Mouse (Mus musculus): ENCODE results near the gene Stard5. TPM values are rescaled to one million over a fixed set of nuclear protein-coding genes. Genes with fewer than 3 reads are reported as not detected.

Gene Stard5
- polyA plus RNA-seq, 1 experiment from 2014 or later: 23.3 TPM

DNA sequence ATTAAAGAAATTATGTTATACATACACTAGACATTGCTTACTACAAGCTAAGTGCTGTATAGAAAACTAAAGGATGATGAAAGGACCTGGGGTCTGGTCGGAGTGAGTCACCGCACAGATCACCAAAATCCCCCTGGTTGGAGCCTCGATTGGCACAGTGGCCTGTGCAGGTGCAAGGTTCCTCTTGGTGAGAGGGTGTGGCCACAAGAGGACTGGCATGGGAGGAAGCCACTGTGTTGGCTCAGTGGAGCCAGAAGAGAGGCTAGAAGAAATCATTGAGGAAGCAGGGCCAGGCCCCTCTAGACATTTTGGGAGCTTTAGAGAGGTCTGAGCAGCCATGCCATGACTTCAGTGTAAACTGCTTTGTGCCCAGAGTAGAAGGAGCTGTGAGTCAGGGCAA, 7.3 kb downstream of the Stard5 start:
- Histone ChIP-seq H3K9ac (ENCODE audit: low read depth, low read length) (no peak overlapping the region), H3K4me3 (ENCODE audit: low read depth, low read length) (no peak overlapping the region), H3K9me3 (ENCODE audit: control insufficient read depth, low read length) (no peaks in the 10 kb centered on the region), H3K4me1 (ENCODE audit: control insufficient read depth, insufficient read depth, low read length) (0 out of 2 replicates have a peak, but pooled peaks cover under 1% of the 10 kb centered on the region), H3K36me3 (ENCODE audit: control insufficient read depth, insufficient read depth, low read length) (peaks cover 53% of the 10 kb centered on the region), H3K27ac (replicated peaks; ENCODE audit: low read depth, low read length) (no peak overlapping the region), H3K27me3 (replicated peaks; ENCODE audit: control insufficient read depth, insufficient read depth, low read length) (no peaks in the 10 kb centered on the region), H3K4me2 (ENCODE audit: low read depth, low read length) (no peak overlapping the region)
- no peak for DNase-seq (ENCODE audit: low spot score)
- ATAC-seq (ENCODE audit: low read depth): no peak
- WGBS: 85% methylated on average over 3 of the region's 3 CpGs

DNA sequence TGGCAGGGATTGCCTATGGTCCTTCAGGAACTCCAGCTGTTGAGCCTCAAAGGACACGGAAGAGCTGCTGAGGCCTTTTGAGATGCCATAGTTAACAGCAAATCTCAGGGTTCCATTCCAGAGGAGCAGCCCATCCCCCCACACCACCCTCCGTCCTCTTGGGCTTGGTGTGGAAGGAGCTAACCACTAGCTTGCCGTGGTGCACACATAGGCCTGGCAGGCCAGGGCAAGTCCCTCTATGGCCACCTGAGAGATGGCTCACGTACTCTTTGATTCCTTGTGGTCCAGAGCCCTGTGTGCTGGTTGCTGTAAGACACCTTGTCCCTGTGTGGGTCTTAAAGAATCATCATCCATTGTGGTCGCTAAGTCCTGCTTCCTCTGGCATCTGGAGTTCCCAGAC, 8.8 kb downstream of the Stard5 start:
- ATAC-seq (ENCODE audit: low read depth) (no peak), DNase-seq (ENCODE audit: low spot score) (no peak)
- Histone ChIP-seq H3K36me3 (ENCODE audit: control insufficient read depth, insufficient read depth, low read length) (peaks cover 58% of the 10 kb centered on the region), H3K27ac (replicated peaks; ENCODE audit: low read depth, low read length) (no peak overlapping the region), H3K4me2 (ENCODE audit: low read depth, low read length) (no peak overlapping the region), H3K4me3 (ENCODE audit: low read depth, low read length) (no peak overlapping the region), H3K9ac (ENCODE audit: low read depth, low read length) (no peak overlapping the region), H3K27me3 (replicated peaks; ENCODE audit: control insufficient read depth, insufficient read depth, low read length) (no peaks in the 10 kb centered on the region), H3K4me1 (ENCODE audit: control insufficient read depth, insufficient read depth, low read length) (no peaks in the 10 kb centered on the region), H3K9me3 (ENCODE audit: control insufficient read depth, low read length) (no peaks in the 10 kb centered on the region)
- WGBS: 84% methylated on average over 5 of the region's 5 CpGs

DNA sequence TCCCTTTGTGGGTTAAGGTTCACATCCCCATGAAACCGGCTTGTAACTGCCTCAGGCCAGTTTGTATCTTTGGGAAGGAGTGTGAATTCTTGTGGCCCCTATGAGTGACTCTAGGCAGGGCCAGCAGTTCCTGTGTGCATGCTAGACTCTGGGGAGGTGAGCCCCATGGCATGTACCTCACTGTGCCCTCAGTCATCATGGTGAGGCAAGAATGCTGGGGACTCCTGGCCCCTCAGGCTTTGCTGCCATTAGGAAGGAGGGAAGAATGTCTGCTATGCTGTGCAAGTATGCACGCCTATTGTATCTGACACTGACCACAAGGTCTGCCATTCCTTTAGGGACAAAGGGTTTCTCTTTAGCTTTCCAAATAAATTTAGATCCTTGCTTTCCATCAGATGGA, 9.4 kb downstream of the Stard5 start:
- no peak overlapping the region for H3K9ac ChIP-seq (ENCODE audit: low read depth, low read length)
- ATAC-seq (ENCODE audit: low read depth) (no peak), DNase-seq (ENCODE audit: low spot score) (no peak)
- no peak overlapping the region for H3K27ac ChIP-seq (replicated peaks; ENCODE audit: low read depth, low read length)
- WGBS: 43% methylated on average over 2 of the region's 2 CpGs
- no peaks in the 10 kb centered on the region for H3K9me3 ChIP-seq (ENCODE audit: control insufficient read depth, low read length)
- H3K36me3 ChIP-seq (ENCODE audit: control insufficient read depth, insufficient read depth, low read length): peaks cover 57% of the 10 kb centered on the region
- H3K4me3 ChIP-seq (ENCODE audit: low read depth, low read length): no peak overlapping the region
- no peak overlapping the region for H3K4me2 ChIP-seq (ENCODE audit: low read depth, low read length)
- H3K27me3 ChIP-seq (replicated peaks; ENCODE audit: control insufficient read depth, insufficient read depth, low read length): no peaks in the 10 kb centered on the region
- H3K4me1 ChIP-seq (ENCODE audit: control insufficient read depth, insufficient read depth, low read length): no peaks in the 10 kb centered on the region

- ATAC-seq (ENCODE audit: low read depth) (no peak), DNase-seq (ENCODE audit: low spot score) (no peak)
- no peak overlapping the region for H3K4me2 ChIP-seq (ENCODE audit: low read depth, low read length)
- H3K4me3 ChIP-seq (ENCODE audit: low read depth, low read length): no peak overlapping the region
- no peak overlapping the region for H3K9ac ChIP-seq (ENCODE audit: low read depth, low read length)
- H3K9me3 ChIP-seq (ENCODE audit: control insufficient read depth, low read length): no peaks in the 10 kb centered on the region
- WGBS: 88% methylated on average over 6 of the region's 6 CpGs
- H3K27ac ChIP-seq (replicated peaks; ENCODE audit: low read depth, low read length): no peak overlapping the region
- no peaks in the 10 kb centered on the region for H3K4me1 ChIP-seq (ENCODE audit: control insufficient read depth, insufficient read depth, low read length)
- H3K36me3 ChIP-seq (ENCODE audit: control insufficient read depth, insufficient read depth, low read length): peaks cover 42% of the 10 kb centered on the region
- H3K27me3 ChIP-seq (replicated peaks; ENCODE audit: control insufficient read depth, insufficient read depth, low read length): no peaks in the 10 kb centered on the region
Observed at GRCm38 (mm10) chr7:83643581-83643980, 11.8 kb downstream of the Stard5 start.

- no peaks in the 10 kb centered on the region for H3K9me3 ChIP-seq (ENCODE audit: control insufficient read depth, low read length)
- peaks cover 36% of the 10 kb centered on the region for H3K36me3 ChIP-seq (ENCODE audit: control insufficient read depth, insufficient read depth, low read length)
- no peak overlapping the region for H3K4me2 ChIP-seq (ENCODE audit: low read depth, low read length)
- no peak overlapping the region for H3K27ac ChIP-seq (replicated peaks; ENCODE audit: low read depth, low read length)
- no peaks in the 10 kb centered on the region for H3K4me1 ChIP-seq (ENCODE audit: control insufficient read depth, insufficient read depth, low read length)
- no peaks in the 10 kb centered on the region for H3K27me3 ChIP-seq (replicated peaks; ENCODE audit: control insufficient read depth, insufficient read depth, low read length)
- DNase-seq (ENCODE audit: low spot score) (no peak), ATAC-seq (ENCODE audit: low read depth) (no peak)
- WGBS: 82% methylated on average over 2 of the region's 2 CpGs
- no peak overlapping the region for H3K4me3 ChIP-seq (ENCODE audit: low read depth, low read length)
- no peak overlapping the region for H3K9ac ChIP-seq (ENCODE audit: low read depth, low read length)
Observed at GRCm38 (mm10) chr7:83644761-83645160, 13.0 kb downstream of the Stard5 start.

GRCm38 (mm10) chr7:83645476-83645875, 13.7 kb downstream of the Stard5 start:
- ATAC-seq (ENCODE audit: low read depth) (no peak), DNase-seq (ENCODE audit: low spot score) (no peak)
- Histone ChIP-seq H3K4me2 (ENCODE audit: low read depth, low read length) (no peak overlapping the region), H3K9me3 (ENCODE audit: control insufficient read depth, low read length) (no peaks in the 10 kb centered on the region), H3K27me3 (replicated peaks; ENCODE audit: control insufficient read depth, insufficient read depth, low read length) (no peaks in the 10 kb centered on the region), H3K27ac (replicated peaks; ENCODE audit: low read depth, low read length) (no peak overlapping the region), H3K9ac (ENCODE audit: low read depth, low read length) (no peak overlapping the region), H3K4me3 (ENCODE audit: low read depth, low read length) (no peak overlapping the region), H3K36me3 (ENCODE audit: control insufficient read depth, insufficient read depth, low read length) (peaks cover 31% of the 10 kb centered on the region), H3K4me1 (ENCODE audit: control insufficient read depth, insufficient read depth, low read length) (no peaks in the 10 kb centered on the region)
- 82% methylated on average over 5 of the region's 5 CpGs for WGBS

DNA sequence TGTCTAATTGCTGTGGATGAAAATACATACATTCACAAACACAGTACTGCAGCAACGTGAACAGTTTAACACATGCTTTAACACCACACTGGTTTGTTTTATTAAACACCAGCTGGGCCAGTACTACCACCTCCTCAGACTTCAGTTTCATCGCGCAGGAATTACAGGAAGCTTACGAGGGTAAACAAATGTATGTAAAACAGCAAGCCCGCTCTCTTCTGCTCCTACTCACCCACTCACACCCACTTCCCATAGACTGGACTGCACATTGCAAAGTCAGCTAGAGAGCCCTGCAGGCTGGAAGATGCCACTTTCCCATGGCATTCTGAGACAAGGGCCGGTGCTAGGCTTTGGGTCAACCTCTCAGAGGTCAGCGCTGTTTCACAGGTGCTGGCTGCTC, 17.0 kb downstream of the Stard5 start:
- Histone ChIP-seq H3K4me1 (ENCODE audit: control insufficient read depth, insufficient read depth, low read length) (no peaks in the 10 kb centered on the region), H3K4me2 (ENCODE audit: low read depth, low read length) (no peak overlapping the region), H3K36me3 (ENCODE audit: control insufficient read depth, insufficient read depth, low read length) (peaks cover 7% of the 10 kb centered on the region; the same call in 1 of the 2 replicates), H3K9me3 (ENCODE audit: control insufficient read depth, low read length) (no peaks in the 10 kb centered on the region), H3K27me3 (replicated peaks; ENCODE audit: control insufficient read depth, insufficient read depth, low read length) (no peaks in the 10 kb centered on the region), H3K27ac (replicated peaks; ENCODE audit: low read depth, low read length) (no peak overlapping the region), H3K9ac (ENCODE audit: low read depth, low read length) (no peak overlapping the region), H3K4me3 (ENCODE audit: low read depth, low read length) (no peak overlapping the region)
- DNase-seq (ENCODE audit: low spot score): no peak
- WGBS: 67% methylated on average over 7 of the region's 7 CpGs
- no peak for ATAC-seq (ENCODE audit: low read depth)

- Histone ChIP-seq H3K4me1 (ENCODE audit: control insufficient read depth, insufficient read depth, low read length) (no peaks in the 10 kb centered on the region), H3K9ac (ENCODE audit: low read depth, low read length) (no peak overlapping the region), H3K27ac (replicated peaks; ENCODE audit: low read depth, low read length) (no peak overlapping the region), H3K4me2 (ENCODE audit: low read depth, low read length) (no peak overlapping the region), H3K27me3 (replicated peaks; ENCODE audit: control insufficient read depth, insufficient read depth, low read length) (no peaks in the 10 kb centered on the region), H3K9me3 (ENCODE audit: control insufficient read depth, low read length) (no peaks in the 10 kb centered on the region), H3K4me3 (ENCODE audit: low read depth, low read length) (no peak overlapping the region), H3K36me3 (ENCODE audit: control insufficient read depth, insufficient read depth, low read length) (no peaks in the 10 kb centered on the region)
- DNase-seq (ENCODE audit: low spot score): no peak
- ATAC-seq (ENCODE audit: low read depth): no peak
- WGBS: 92% methylated on average over 5 of the region's 5 CpGs
Observed at GRCm38 (mm10) chr7:83650638-83651037, 18.9 kb downstream of the Stard5 start.

- Histone ChIP-seq H3K4me2 (ENCODE audit: low read depth, low read length) (no peak overlapping the region), H3K36me3 (ENCODE audit: control insufficient read depth, insufficient read depth, low read length) (no peaks in the 10 kb centered on the region), H3K9me3 (ENCODE audit: control insufficient read depth, low read length) (no peaks in the 10 kb centered on the region), H3K9ac (ENCODE audit: low read depth, low read length) (no peak overlapping the region), H3K4me3 (ENCODE audit: low read depth, low read length) (no peak overlapping the region), H3K4me1 (ENCODE audit: control insufficient read depth, insufficient read depth, low read length) (no peaks in the 10 kb centered on the region), H3K27me3 (replicated peaks; ENCODE audit: control insufficient read depth, insufficient read depth, low read length) (no peaks in the 10 kb centered on the region), H3K27ac (replicated peaks; ENCODE audit: low read depth, low read length) (no peak overlapping the region)
- DNase-seq (ENCODE audit: low spot score): no peak
- WGBS: 84% methylated on average over 5 of the region's 5 CpGs
- ATAC-seq (ENCODE audit: low read depth): no peak
Observed at GRCm38 (mm10) chr7:83652498-83652897, 20.7 kb downstream of the Stard5 start.
